Mouse (Mus musculus): Measurements from ENCODE around the gene Ifitm10. TPM values are rescaled to one million over a fixed set of nuclear protein-coding genes. Genes with fewer than 3 reads are reported as not detected.

Ifitm10 gene
- polyA plus RNA-seq, 1 experiment from 2014 or later: 2.5 TPM

DNA sequence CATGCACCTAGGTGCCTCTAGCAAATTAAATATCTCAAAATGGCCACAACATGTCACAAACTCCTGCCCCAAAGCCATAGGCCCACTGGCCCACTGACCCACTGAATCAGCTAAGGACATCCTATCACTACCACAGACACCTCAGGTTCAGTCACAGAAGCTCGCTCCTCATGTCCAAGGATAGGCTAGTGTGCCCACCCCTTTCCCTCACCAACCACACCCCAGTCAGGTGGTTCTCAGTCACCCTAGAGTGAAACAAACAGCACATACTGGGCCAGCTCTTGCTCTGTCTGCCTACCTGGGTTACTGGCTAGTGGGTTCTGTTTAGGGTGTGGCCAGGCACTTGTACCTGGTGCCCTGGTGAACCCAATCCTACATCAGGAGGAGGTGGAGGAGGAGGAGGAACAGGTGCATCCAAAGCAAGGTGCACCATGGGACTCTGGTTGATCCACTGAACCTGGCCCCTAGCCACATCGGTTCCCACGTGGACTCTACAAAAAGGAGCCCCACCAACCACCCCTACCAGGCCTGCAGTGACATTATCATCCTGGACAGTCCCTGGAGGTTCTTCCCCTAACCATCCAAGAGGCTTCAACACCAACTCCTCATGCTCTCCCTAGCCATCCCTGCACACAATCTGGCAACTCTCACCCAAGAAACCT is 12.3 kb upstream of the Ifitm10 start:
- ATAC-seq (ENCODE audit: low FRiP score, low TSS enrichment): no peak
- peak overlapping the region; percentile 93 for H3K4me2 ChIP-seq (replicated peaks; ENCODE audit: low read depth, low read length)
- whole genome bisulfite sequencing: 85% methylated on average over 3 of the region's 3 CpGs
- no peak overlapping the region for H3K27ac ChIP-seq (ENCODE audit: low read length)
- H3K27me3 ChIP-seq (ENCODE audit: insufficient read depth, low read length): no peaks in the 10 kb centered on the region
- peaks cover 43% of the 10 kb centered on the region for H3K36me3 ChIP-seq (ENCODE audit: insufficient read depth, low read length)
- H3K9me3 ChIP-seq (ENCODE audit: low read length): no peaks in the 10 kb centered on the region
- H3K4me1 ChIP-seq (ENCODE audit: insufficient read depth, low read length): peaks cover 19% of the 10 kb centered on the region
- peak overlapping the region; percentile 83 for H3K4me3 ChIP-seq (ENCODE audit: low read length)
- peak overlapping the region; percentile 91 for H3K9ac ChIP-seq (replicated peaks; ENCODE audit: low read length)

GRCm38 (mm10) chr7:142384306-142384705 is 10.8 kb upstream of the Ifitm10 start:
- no peak overlapping the region for H3K4me3 ChIP-seq (ENCODE audit: low read length)
- H3K36me3 ChIP-seq (ENCODE audit: insufficient read depth, low read length): peaks cover 59% of the 10 kb centered on the region
- H3K9me3 ChIP-seq (ENCODE audit: low read length): no peaks in the 10 kb centered on the region
- no peaks in the 10 kb centered on the region for H3K27me3 ChIP-seq (ENCODE audit: insufficient read depth, low read length)
- no peak overlapping the region for H3K9ac ChIP-seq (replicated peaks; ENCODE audit: low read length)
- ATAC-seq (ENCODE audit: low FRiP score, low TSS enrichment): no peak
- H3K4me2 ChIP-seq (replicated peaks; ENCODE audit: low read depth, low read length): no peak overlapping the region
- peaks cover 19% of the 10 kb centered on the region for H3K4me1 ChIP-seq (ENCODE audit: insufficient read depth, low read length)
- H3K27ac ChIP-seq (ENCODE audit: low read length): no peak overlapping the region
- 70% methylated on average over 10 of the region's 10 CpGs for WGBS

DNA sequence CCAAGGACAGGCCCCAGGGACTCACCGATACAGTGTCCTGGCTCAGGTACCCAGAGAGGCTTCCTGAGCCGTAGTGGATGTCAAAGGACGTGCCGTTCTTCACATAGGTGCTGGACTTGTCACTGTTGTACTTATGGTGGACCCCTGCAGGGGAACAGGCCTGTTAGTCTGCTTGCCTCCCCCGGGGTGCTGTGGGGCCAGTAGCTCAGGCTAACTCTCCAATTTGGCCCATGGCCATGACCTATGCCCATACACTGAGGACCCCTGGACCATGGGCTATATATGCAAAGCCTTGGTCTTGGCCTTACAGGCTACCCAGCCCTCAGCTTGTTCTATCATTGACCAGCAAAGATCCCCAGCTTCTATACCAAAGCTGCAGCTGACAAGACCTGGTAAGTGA is 9.0 kb upstream of the Ifitm10 start, which contains the start of gene Gm49369:
Gm49369 (minus strand) TSS at position 101 of the 400 bp plus-strand sequence.
- ATAC-seq (ENCODE audit: low FRiP score, low TSS enrichment): no peak
- H3K4me1 ChIP-seq (ENCODE audit: insufficient read depth, low read length): peaks cover 19% of the 10 kb centered on the region
- H3K27ac ChIP-seq (ENCODE audit: low read length): no peak within 1 kb of the TSS
- H3K9ac ChIP-seq (replicated peaks; ENCODE audit: low read length): no peak within 1 kb of the TSS
- H3K27me3 ChIP-seq (ENCODE audit: insufficient read depth, low read length): no peaks in the 10 kb centered on the region
- no peak within 1 kb of the TSS for H3K4me3 ChIP-seq (ENCODE audit: low read length)
- WGBS: 97% methylated on average over 5 of the region's 5 CpGs
- H3K36me3 ChIP-seq (ENCODE audit: insufficient read depth, low read length): peaks cover 76% of the 10 kb centered on the region
- no peaks in the 10 kb centered on the region for H3K9me3 ChIP-seq (ENCODE audit: low read length)
- no peak within 1 kb of the TSS for H3K4me2 ChIP-seq (replicated peaks; ENCODE audit: low read depth, low read length)

- no peak overlapping the region for H3K27ac ChIP-seq (ENCODE audit: low read length)
- peaks cover 9% of the 10 kb centered on the region; the same call in 1 of the 2 replicates for H3K4me1 ChIP-seq (ENCODE audit: insufficient read depth, low read length)
- no peak for ATAC-seq (ENCODE audit: low FRiP score, low TSS enrichment)
- WGBS: 90% methylated on average over 4 of the region's 4 CpGs
- no peak overlapping the region for H3K4me3 ChIP-seq (ENCODE audit: low read length)
- peaks cover 90% of the 10 kb centered on the region for H3K36me3 ChIP-seq (ENCODE audit: insufficient read depth, low read length)
- H3K4me2 ChIP-seq (replicated peaks; ENCODE audit: low read depth, low read length): no peak overlapping the region
- no peak overlapping the region for H3K9ac ChIP-seq (replicated peaks; ENCODE audit: low read length)
- no peaks in the 10 kb centered on the region for H3K27me3 ChIP-seq (ENCODE audit: insufficient read depth, low read length)
- H3K9me3 ChIP-seq (ENCODE audit: low read length): no peaks in the 10 kb centered on the region
Measured at GRCm38 (mm10) chr7:142381175-142381574, 7.6 kb upstream of the Ifitm10 start.

GRCm38 (mm10) chr7:142379186-142379585 is 5.6 kb upstream of the Ifitm10 start:
- no peak for ATAC-seq (ENCODE audit: low FRiP score, low TSS enrichment)
- Histone ChIP-seq H3K4me3 (ENCODE audit: low read length) (no peak overlapping the region), H3K27me3 (ENCODE audit: insufficient read depth, low read length) (no peaks in the 10 kb centered on the region), H3K36me3 (ENCODE audit: insufficient read depth, low read length) (peaks cover 86% of the 10 kb centered on the region), H3K4me2 (replicated peaks; ENCODE audit: low read depth, low read length) (no peak overlapping the region), H3K9ac (replicated peaks; ENCODE audit: low read length) (no peak overlapping the region), H3K9me3 (ENCODE audit: low read length) (no peaks in the 10 kb centered on the region), H3K4me1 (ENCODE audit: insufficient read depth, low read length) (no peaks in the 10 kb centered on the region), H3K27ac (ENCODE audit: low read length) (no peak overlapping the region)
- WGBS: 79% methylated on average over 6 of the region's 6 CpGs

- WGBS: 94% methylated on average over 14 of the region's 14 CpGs
- Histone ChIP-seq H3K4me1 (ENCODE audit: insufficient read depth, low read length) (peaks cover 9% of the 10 kb centered on the region; the same call in 1 of the 2 replicates), H3K9me3 (ENCODE audit: low read length) (no peaks in the 10 kb centered on the region), H3K9ac (replicated peaks; ENCODE audit: low read length) (no peak overlapping the region), H3K27ac (ENCODE audit: low read length) (no peak overlapping the region), H3K27me3 (ENCODE audit: insufficient read depth, low read length) (no peaks in the 10 kb centered on the region), H3K4me2 (replicated peaks; ENCODE audit: low read depth, low read length) (no peak overlapping the region), H3K36me3 (ENCODE audit: insufficient read depth, low read length) (peaks cover 69% of the 10 kb centered on the region), H3K4me3 (ENCODE audit: low read length) (no peak overlapping the region)
- no peak for ATAC-seq (ENCODE audit: low FRiP score, low TSS enrichment)
Measured at GRCm38 (mm10) chr7:142377233-142377925, 3.8 kb upstream of the Ifitm10 start.

- Histone ChIP-seq H3K36me3 (ENCODE audit: insufficient read depth, low read length) (peaks cover 56% of the 10 kb centered on the region), H3K27ac (ENCODE audit: low read length) (no peak overlapping the region), H3K9me3 (ENCODE audit: low read length) (no peaks in the 10 kb centered on the region), H3K9ac (replicated peaks; ENCODE audit: low read length) (no peak overlapping the region), H3K4me2 (replicated peaks; ENCODE audit: low read depth, low read length) (no peak overlapping the region), H3K27me3 (ENCODE audit: insufficient read depth, low read length) (peaks cover 12% of the 10 kb centered on the region), H3K4me1 (ENCODE audit: insufficient read depth, low read length) (peaks cover 19% of the 10 kb centered on the region), H3K4me3 (ENCODE audit: low read length) (no peak overlapping the region)
- WGBS: 59% methylated on average over 4 of the region's 4 CpGs
- ATAC-seq (ENCODE audit: low FRiP score, low TSS enrichment): no peak
Measured at GRCm38 (mm10) chr7:142376096-142376495, 2.5 kb upstream of the Ifitm10 start.

DNA sequence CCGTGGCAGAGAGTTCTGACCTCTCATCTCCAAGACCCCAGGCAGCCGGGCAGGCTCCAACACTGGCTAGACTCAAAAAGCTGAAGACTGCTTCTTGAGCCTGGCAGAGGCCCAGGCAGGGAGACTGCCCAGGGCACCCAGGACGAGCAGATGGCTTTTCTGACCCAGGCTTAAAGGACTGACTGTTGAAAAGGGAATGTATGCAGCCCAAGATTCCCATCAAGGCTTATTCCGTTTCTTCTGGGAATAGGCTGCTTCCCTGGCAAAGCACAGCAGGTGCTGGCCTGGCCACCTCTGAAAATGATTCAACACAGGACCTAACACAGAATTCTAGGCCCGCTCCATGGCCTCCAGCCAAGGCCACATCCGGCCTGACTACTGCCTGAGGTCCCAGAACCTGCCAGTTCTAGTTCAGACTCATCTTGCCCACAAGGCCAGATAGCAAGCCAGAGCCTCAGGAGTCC is 1.7 kb upstream of the Ifitm10 start:
- no peak overlapping the region for H3K9ac ChIP-seq (replicated peaks; ENCODE audit: low read length)
- H3K27me3 ChIP-seq (ENCODE audit: insufficient read depth, low read length): peaks cover 15% of the 10 kb centered on the region
- no peaks in the 10 kb centered on the region for H3K9me3 ChIP-seq (ENCODE audit: low read length)
- H3K4me3 ChIP-seq (ENCODE audit: low read length): no peak overlapping the region
- no peak overlapping the region for H3K4me2 ChIP-seq (replicated peaks; ENCODE audit: low read depth, low read length)
- H3K36me3 ChIP-seq (ENCODE audit: insufficient read depth, low read length): peaks cover 48% of the 10 kb centered on the region
- no peak for ATAC-seq (ENCODE audit: low FRiP score, low TSS enrichment)
- 64% methylated on average over 6 of the region's 6 CpGs for WGBS
- H3K27ac ChIP-seq (ENCODE audit: low read length): no peak overlapping the region
- peaks cover 19% of the 10 kb centered on the region for H3K4me1 ChIP-seq (ENCODE audit: insufficient read depth, low read length)

GRCm38 (mm10) chr7:142374413-142375015 is 961 bp upstream of the Ifitm10 start:
- 82% methylated on average over 5 of the region's 5 CpGs for WGBS

DNA sequence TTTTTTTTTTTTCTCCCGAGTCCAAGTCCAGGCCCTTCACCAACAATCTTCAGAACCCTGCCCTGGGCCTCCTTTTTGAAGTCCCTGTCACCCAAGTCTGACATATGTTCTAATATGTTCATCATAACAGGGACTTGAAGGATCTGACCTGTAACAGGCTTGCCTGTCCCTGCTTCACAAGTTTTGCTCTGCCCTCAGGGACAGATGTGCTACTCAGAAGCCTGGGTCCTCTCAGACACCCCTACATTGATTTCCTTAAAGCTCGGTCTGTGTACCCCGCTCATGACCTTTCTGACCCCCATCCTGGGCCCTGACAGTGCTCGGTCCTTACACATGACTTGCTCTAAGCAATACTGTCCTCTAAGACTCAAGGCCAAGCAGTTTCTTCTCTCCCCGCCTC is 514 bp downstream of the Ifitm10 start:
- peaks cover 19% of the 10 kb centered on the region for H3K4me1 ChIP-seq (ENCODE audit: insufficient read depth, low read length)
- ATAC-seq (ENCODE audit: low FRiP score, low TSS enrichment): no peak
- no peak overlapping the region for H3K4me3 ChIP-seq (ENCODE audit: low read length)
- peaks cover 15% of the 10 kb centered on the region for H3K27me3 ChIP-seq (ENCODE audit: insufficient read depth, low read length)
- H3K36me3 ChIP-seq (ENCODE audit: insufficient read depth, low read length): peaks cover 25% of the 10 kb centered on the region
- H3K9ac ChIP-seq (replicated peaks; ENCODE audit: low read length): no peak overlapping the region
- no peaks in the 10 kb centered on the region for H3K9me3 ChIP-seq (ENCODE audit: low read length)
- WGBS: 73% methylated on average over 5 of the region's 5 CpGs
- H3K4me2 ChIP-seq (replicated peaks; ENCODE audit: low read depth, low read length): no peak overlapping the region
- H3K27ac ChIP-seq (ENCODE audit: low read length): no peak overlapping the region

More at GRCm38 (mm10) chr7:142374413-142375015, 961 bp upstream of the Ifitm10 start:
- Histone ChIP-seq H3K36me3 (ENCODE audit: insufficient read depth, low read length) (peaks cover 40% of the 10 kb centered on the region), H3K27me3 (ENCODE audit: insufficient read depth, low read length) (peaks cover 15% of the 10 kb centered on the region), H3K27ac (ENCODE audit: low read length) (no peak overlapping the region), H3K4me3 (ENCODE audit: low read length) (no peak overlapping the region), H3K4me2 (replicated peaks; ENCODE audit: low read depth, low read length) (no peak overlapping the region), H3K9me3 (ENCODE audit: low read length) (no peaks in the 10 kb centered on the region), H3K4me1 (ENCODE audit: insufficient read depth, low read length) (peaks cover 19% of the 10 kb centered on the region), H3K9ac (replicated peaks; ENCODE audit: low read length) (no peak overlapping the region)
- ATAC-seq (ENCODE audit: low FRiP score, low TSS enrichment): no peak
